Mouse (Mus musculus): ENCODE measurements around the gene Eif5a. TPM values are rescaled to one million over a fixed set of nuclear protein-coding genes. Genes with fewer than 3 reads are reported as not detected.

The Eif5a gene
- total and polyA plus RNA-seq, 3 experiments, result 1,419 to 3,314 (median 2,729) TPM

DNA sequence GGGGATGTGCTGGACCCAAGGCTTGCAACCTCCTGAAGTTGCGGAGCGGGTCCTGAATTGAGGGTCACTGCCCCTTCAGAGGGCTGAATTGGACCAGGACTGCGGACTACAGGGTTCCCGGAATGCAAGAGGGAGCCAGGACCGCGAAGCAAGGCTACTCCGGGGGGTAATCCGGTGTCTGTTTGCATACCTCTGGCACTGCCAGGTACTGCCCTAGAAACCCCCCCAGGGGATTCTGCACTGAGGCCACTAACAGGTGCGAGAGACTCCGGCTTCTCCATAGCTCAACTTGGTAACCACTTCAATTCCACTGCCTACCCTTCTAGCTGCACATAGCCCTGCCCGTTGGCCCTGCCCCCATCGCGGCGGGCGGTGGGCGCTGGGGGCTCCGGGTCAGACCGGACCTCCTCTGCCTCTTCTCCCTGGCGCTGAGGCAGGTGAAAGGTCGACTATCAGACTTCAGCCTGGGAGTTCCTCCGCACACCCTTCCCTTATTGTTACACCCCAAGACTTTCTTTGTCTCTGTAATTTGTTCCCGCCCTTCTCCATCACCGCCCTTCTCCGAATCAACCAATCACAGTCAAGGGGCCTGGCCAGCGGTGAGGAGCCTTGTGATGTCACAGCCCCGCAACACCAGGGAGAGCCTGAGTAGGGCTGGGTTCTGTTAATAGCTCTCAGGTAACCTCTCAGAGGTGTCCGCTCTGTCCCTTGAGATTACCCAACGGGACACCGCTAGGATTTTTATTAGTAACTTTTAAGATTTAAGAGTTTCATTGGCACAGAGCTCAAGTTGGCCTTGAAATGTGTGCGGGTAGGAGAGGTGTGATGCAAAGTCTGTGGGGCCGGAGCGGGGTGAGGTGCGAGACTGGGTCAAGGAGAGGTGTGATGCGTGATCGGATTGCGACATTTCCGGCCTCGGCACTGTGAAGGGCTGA is 21.0 kb downstream of the Eif5a start, which contains the start of the genes 2810408A11Rik and Neurl4 (continued):
- TF ChIP-seq ZKSCAN1 (IDR thresholded peaks at IDR 0.05; ENCODE audit: borderline replicate concordance, low read depth, low read length) (no peak), ZC3H11A (IDR thresholded peaks at IDR 0.05; ENCODE audit: low read depth, low read length) (no peak), MXI1 (IDR thresholded peaks at IDR 0.05; ENCODE audit: low read depth, low read length) (peak; percentile 77), ZNF384 (IDR thresholded peaks at IDR 0.05; ENCODE audit: low read depth, low read length) (no peak), ZMIZ1 (IDR thresholded peaks at IDR 0.05; ENCODE audit: low read depth, low read length) (peak; percentile 88), USF1 (IDR thresholded peaks at IDR 0.05; ENCODE audit: low read depth, low read length) (no peak; the same call in 1 of the 2 replicates), HCFC1 (IDR thresholded peaks at IDR 0.05; ENCODE audit: low read depth, low read length) (no peak), ETS1 (conservative IDR thresholded peaks at IDR 0.05; ENCODE audit: low read depth, low read length) (0 out of 2 replicates have a peak, but pooled peaks have one; percentile 42), MEF2A (IDR thresholded peaks at IDR 0.05; ENCODE audit: borderline replicate concordance, low read depth, low read length) (peak; percentile 44; the same call in 1 of the 2 replicates), ELF1 (IDR thresholded peaks at IDR 0.05; ENCODE audit: low read depth, low read length) (peak; percentile 48; the same call in 1 of the 2 replicates)

DNA sequence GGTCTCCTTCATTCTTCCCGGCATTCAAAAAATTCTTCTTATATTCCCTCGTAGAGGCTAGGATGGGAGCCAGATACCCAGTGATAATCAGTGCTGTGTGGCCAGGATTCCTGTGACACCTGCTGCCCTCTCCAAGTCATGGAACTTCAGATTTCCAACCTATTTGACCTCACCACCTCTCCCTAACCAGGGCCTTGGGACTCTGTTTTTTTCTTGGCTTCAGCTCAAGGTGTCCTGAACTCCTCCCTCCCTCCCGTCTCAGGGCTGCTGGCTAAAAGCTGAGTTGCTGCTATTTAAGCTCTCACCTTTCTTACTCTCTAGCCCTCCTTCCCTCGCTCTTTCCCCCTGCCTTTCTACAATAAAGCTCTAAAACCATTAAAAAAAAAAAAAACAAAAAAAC is 21.9 kb downstream of the Eif5a start:
- no peak for DNase-seq (ENCODE audit: extremely low read depth)
- H3K4me2 ChIP-seq (ENCODE audit: insufficient read depth, low read depth, poor library complexity, severe bottlenecking), result no peak overlapping the region
- H3K4me3 ChIP-seq (replicated peaks in 1 of 3; ENCODE audit: low read depth in 2 of 3, low read length in 2 of 3, poor library complexity in 1 of 3), result no peak overlapping the region
- no peak for TF ChIP-seq IRF4 (IDR thresholded peaks at IDR 0.05; ENCODE audit: low read depth, low read length)
- no peak for TF ChIP-seq POLR2A (IDR thresholded peaks at IDR 0.05; ENCODE audit: low read depth, low read length)
- TF ChIP-seq HCFC1 (IDR thresholded peaks at IDR 0.05; ENCODE audit: low read depth, low read length), result no peak
- no peak for TF ChIP-seq UBTF (IDR thresholded peaks at IDR 0.05; ENCODE audit: low read depth, low read length)
- TF ChIP-seq SIN3A (IDR thresholded peaks at IDR 0.05; ENCODE audit: low read length), result no peak
- TF ChIP-seq NELFE (IDR thresholded peaks at IDR 0.05; ENCODE audit: low read depth, low read length), result no peak
- no peak for TF ChIP-seq EP300 (IDR thresholded peaks at IDR 0.05; ENCODE audit: low read length)
- TF ChIP-seq MEF2A (IDR thresholded peaks at IDR 0.05; ENCODE audit: borderline replicate concordance, low read depth, low read length), result no peak
- no peak for TF ChIP-seq JUN (IDR thresholded peaks at IDR 0.05; ENCODE audit: insufficient read depth, low read depth, low read length)
- no peak for TF ChIP-seq MAZ (IDR thresholded peaks at IDR 0.05; ENCODE audit: low read depth, low read length)
- H3K4me1 ChIP-seq (ENCODE audit: control insufficient read depth in 1 of 2, insufficient read depth in 2 of 2), result peaks cover 10 to 36% of the 10 kb centered on the region in 2 experiments
- in situ Hi-C loops (cut with MboI; ENCODE audit: low pct_ligation_motif_present, low pct_unique_long_range_greater_than_20kb, low sequenced_read_pairs) (no loop called here), dilution Hi-C loops (cut with MboI; ENCODE audit: extremely low pct_ligation_motif_present, extremely low pct_unique_long_range_greater_than_20kb, low sequenced_read_pairs) (no loop called here)
- H3K36me3 ChIP-seq (replicated peaks in 1 of 2; ENCODE audit: control insufficient read depth in 1 of 2, insufficient read depth in 1 of 2, low read length in 1 of 2), result peaks cover 17 to 19% of the 10 kb centered on the region in 2 experiments
- peaks cover 10% of the 10 kb centered on the region for H3K79me2 ChIP-seq (replicated peaks; ENCODE audit: control insufficient read depth, extremely low read depth, insufficient read depth, poor library complexity, severe bottlenecking)
- no peak overlapping the region for H3K27ac ChIP-seq (ENCODE audit: insufficient read depth, low read depth)
- no peaks in the 10 kb centered on the region for H3K9me3 ChIP-seq (replicated peaks; ENCODE audit: low read length)
- no peak overlapping the region for H3K9ac ChIP-seq (ENCODE audit: insufficient read depth, low read depth)
- no peaks in the 10 kb centered on the region for H3K27me3 ChIP-seq (replicated peaks)
